Mouse (Mus musculus) bone marrow macrophage, adult 2 months (primary cell): ENCODE measurements around the gene Tubgcp6. TPM values are rescaled to one million over a fixed set of nuclear protein-coding genes. Genes with fewer than 3 reads are reported as not detected.

Experiments used
- H3K27ac ChIP-seq: 2 replicates; pipeline ENCODE4 v1.5.1; 2012; ENCODE audit warnings: low read depth, low read length; ENCODE audit not compliant: insufficient read depth
- H3K4me1 ChIP-seq: 2 replicates; pipeline ENCODE4 v1.6.1; 2012; ENCODE audit warnings: low read length; ENCODE audit not compliant: control insufficient read depth, insufficient read depth
- H3K4me3 ChIP-seq: 2 replicates; pipeline ENCODE4 v1.5.1; 2012; ENCODE audit warnings: mild to moderate bottlenecking, low read length, moderate library complexity; ENCODE audit not compliant: insufficient read depth
- CTCF ChIP-seq: IDR thresholded peaks from 2 replicates; pipeline ENCODE4 v1.5.1; 2012; ENCODE audit warnings: low read depth, mild to moderate bottlenecking, low read length, moderate library complexity
- POLR2A ChIP-seq: IDR thresholded peaks from 2 replicates; pipeline ENCODE4 v1.6.1; 2012; ENCODE audit warnings: mild to moderate bottlenecking, low read depth, low read length, borderline replicate concordance
- polyA plus RNA-seq: library from polyadenylated mRNA; stranded (reverse); fragments of >200 nt; gene quantifications from 2 replicates; pipeline ENCODE4 v1.2.4, GENCODE M21; 2012; ENCODE audit not compliant: missing spikeins, insufficient read depth, insufficient read length

The Tubgcp6 gene
- polyA plus RNA-seq, 1 experiment = 15.4 TPM

DNA sequence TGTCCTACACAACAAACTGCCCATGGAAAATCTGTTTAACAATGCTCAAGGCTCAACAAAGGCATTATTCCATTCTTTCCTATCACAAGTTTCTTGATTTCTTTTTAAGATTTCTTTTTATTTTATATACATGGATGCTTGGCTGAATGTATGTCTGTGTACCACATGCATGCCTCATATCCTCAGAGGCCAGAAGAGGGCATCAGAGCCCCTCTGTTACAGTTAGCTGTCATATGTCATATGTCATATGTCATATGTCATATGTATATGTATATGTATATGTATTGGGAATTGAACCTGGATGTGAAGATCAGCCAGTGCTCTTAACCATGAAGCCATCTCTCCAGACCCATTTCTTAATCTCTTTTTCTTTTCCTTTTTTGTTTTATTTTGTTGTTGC lies 4.9 kb downstream of the Tubgcp6 start:
- TF ChIP-seq CTCF = no peak
- no peak for TF ChIP-seq POLR2A
- no peak overlapping the region for H3K27ac ChIP-seq
- H3K4me1 ChIP-seq = peaks cover 5% of the 10 kb centered on the region; the same call in 1 of the 2 replicates
- H3K4me3 ChIP-seq = no peak overlapping the region

DNA sequence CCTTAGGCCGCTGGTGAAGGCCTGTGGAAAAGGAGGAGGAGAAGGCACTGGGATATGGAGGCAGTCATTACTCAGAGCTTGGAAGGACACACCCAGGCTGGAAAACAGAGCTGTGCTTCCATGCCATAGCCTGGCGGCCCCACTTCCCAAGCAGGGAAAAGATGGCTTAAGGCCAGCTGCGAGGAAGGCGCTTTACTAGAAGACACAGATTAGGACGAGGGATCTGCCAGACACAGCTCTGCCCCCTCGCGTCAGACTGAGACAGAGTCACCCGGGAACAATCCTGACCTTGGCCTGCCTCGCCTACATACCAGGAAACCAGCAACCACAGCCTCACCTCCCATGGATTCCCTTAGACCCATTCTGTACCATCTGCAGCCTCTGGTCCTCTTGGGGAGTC lies 12.8 kb downstream of the Tubgcp6 start:
- H3K4me1 ChIP-seq = no peaks in the 10 kb centered on the region
- no peak for TF ChIP-seq CTCF
- no peak for TF ChIP-seq POLR2A
- no peak overlapping the region for H3K27ac ChIP-seq
- H3K4me3 ChIP-seq = no peak overlapping the region

DNA sequence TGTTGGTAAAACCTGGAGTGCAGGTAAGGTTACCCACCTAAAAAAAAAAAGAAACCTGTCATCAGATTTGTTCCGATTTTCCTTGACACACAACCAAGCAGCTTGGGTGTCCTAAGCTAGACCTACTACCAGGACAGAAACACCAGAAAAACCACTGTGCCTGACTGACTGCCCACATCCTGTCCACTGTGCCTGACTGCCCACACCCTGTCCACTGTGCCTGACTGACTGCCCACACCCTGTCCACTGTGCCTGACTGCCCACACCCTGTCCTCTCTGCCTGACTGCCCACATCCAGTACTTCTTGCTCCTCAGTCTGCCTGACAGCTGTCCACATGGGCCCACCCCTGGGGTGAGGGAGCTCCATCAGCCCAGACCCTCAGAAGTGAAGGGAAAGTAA lies 15.9 kb downstream of the Tubgcp6 start:
- TF ChIP-seq CTCF (no peak), POLR2A (no peak)
- H3K4me1 ChIP-seq = no peaks in the 10 kb centered on the region
- H3K4me3 ChIP-seq = no peak overlapping the region
- H3K27ac ChIP-seq = no peak overlapping the region

DNA sequence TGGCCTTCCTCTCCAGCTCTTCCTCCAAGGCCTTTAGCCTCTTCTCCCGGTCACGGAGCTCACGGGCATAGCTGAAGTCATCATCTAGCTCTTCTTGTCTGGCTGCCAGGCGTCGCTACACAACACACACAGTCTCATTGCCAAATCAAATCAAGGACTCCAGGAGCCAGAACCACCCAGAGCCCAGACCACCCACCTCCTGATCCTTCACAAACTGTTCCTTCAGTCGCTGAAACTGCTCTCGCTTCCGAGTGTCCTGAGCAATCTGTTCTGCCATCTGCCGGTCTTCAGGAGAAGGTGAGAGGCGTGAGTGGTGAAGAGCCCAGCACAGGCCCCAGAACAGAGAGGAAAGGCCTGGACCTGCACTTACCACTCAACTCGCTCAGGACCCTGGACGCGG lies 16.8 kb downstream of the Tubgcp6 start:
- TF ChIP-seq CTCF (no peak), POLR2A (no peak)
- Histone ChIP-seq H3K4me1 (no peaks in the 10 kb centered on the region), H3K27ac (no peak overlapping the region), H3K4me3 (no peak overlapping the region)

DNA sequence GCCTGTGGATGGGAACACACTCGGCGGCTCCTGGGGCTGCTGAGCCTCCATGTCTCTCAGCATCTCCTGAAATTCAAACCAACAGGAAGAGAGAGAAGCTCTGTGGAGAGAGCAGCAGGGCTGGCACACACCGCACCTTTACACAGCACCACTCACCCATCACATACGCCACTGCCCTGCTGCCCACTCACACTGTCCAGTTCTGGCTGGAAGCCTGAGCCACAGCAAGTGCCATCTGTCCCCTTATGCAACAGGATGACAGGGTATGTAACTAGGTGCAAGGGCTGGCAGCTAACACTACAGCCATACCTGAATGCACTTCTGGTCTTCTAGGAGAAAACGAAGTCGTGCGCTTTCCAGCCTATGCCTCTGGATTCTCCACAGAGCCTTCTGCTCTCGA lies 18.5 kb downstream of the Tubgcp6 start:
- H3K4me3 ChIP-seq = no peak overlapping the region
- TF ChIP-seq CTCF (no peak), POLR2A (no peak)
- no peaks in the 10 kb centered on the region for H3K4me1 ChIP-seq
- H3K27ac ChIP-seq = no peak overlapping the region

DNA sequence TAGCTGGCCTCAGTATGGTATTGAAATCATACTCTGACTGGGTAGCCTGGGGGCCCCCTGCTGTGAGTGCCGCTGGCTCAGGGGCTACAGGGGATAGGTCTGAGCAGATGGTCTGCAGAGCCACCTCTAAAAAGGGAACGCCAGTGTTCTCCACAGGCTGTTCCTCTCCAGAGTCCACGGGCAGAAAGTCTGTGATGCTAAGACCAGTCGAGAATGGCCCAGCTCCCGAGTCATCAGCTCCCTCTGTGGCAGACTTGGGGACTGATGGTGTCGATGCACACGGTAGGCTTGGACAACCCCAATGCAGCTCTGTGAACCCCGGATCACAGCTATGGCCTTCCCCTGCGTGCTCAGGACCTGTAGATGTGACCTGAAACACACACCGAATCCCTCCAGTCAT lies 19.0 kb downstream of the Tubgcp6 start:
- TF ChIP-seq CTCF (no peak), POLR2A (no peak)
- no peak overlapping the region for H3K4me3 ChIP-seq
- no peaks in the 10 kb centered on the region for H3K4me1 ChIP-seq
- H3K27ac ChIP-seq = no peak overlapping the region

DNA sequence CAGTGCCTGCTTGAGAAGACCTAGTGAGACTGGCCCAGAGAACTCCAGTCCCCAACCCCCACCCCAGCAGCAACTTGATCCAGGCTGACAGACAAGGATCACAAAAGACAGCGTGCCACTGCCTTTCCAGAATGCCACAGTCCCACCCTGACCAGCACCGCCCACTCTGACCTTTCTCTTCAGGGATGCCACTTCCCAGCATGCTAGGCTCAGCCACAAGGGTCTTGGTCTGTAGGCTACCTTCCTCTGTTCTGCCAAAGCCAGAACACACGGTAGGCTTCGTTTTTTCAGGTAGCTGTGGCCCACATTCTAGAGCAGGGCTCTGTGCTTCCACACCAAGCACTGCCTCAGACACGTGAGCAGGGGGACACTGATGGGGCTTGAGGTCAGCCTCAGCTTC lies 20.3 kb downstream of the Tubgcp6 start:
- no peak for TF ChIP-seq CTCF
- no peak for TF ChIP-seq POLR2A
- Histone ChIP-seq H3K4me3 (no peak overlapping the region), H3K27ac (no peak overlapping the region), H3K4me1 (no peaks in the 10 kb centered on the region)

DNA sequence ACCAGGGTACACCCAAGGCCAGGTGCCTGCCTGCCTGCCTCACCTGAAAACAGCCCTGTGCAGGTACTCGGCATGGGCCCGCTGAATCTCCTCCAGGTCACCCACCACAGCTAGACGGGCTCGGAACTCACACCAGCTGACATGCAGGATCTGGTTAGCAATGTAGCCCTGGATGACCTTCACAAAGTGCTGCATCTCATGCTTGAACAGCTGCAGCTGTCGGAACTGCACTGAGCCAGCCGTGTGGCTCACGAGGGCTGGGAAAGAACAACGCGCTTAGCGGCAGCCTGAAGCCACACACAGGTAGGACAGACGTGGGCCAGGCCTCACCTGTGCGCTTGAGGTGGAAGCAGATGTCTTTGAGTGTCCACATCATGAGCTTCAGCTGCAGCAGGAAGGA lies 22.1 kb downstream of the Tubgcp6 start:
- Histone ChIP-seq H3K27ac (no peak overlapping the region), H3K4me1 (no peaks in the 10 kb centered on the region), H3K4me3 (no peak overlapping the region)
- no peak for TF ChIP-seq POLR2A
- TF ChIP-seq CTCF = no peak

DNA sequence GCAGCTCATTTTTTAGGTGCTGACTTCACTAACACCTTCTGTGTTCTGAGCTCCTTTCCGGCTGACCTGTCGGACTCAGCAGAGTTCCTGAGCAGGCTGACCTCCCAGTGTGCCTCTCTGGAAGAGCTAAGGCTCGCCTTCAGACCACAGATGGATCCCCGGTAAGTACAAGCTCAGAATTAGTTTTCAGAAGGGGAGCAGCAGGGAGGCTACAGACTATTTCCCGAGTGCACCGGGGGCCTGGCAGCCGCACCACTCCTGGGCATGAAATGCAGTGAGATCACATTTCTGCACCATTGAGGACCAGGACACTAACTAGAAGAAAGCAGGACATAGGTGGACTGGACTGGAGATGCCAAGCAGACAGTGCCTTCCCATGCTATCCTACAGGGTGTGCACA lies 24.3 kb downstream of the Tubgcp6 start:
- Histone ChIP-seq H3K27ac (no peak overlapping the region), H3K4me3 (no peak overlapping the region), H3K4me1 (no peaks in the 10 kb centered on the region)
- TF ChIP-seq POLR2A = no peak
- TF ChIP-seq CTCF = no peak

DNA sequence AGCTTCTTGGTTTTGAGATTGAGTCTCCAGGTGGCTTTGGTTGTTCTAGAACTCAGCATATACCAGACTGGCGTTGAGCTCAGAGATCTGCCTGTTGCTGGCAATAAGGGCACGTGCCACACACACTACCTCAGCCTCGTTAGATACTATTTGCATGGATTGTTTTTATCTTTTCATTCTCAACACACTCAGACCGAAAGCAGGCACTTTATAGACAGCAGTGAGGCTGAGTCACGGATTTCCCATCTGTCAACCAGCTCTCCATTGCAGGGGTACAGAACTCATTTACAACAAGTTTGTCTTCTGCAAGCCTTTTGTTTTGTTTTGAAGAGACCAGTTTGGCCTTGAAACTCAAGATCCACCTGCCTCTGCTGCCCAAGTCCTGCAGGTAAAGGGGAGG lies 25.5 kb downstream of the Tubgcp6 start:
- Histone ChIP-seq H3K27ac (no peak overlapping the region), H3K4me3 (no peak overlapping the region), H3K4me1 (no peaks in the 10 kb centered on the region)
- TF ChIP-seq POLR2A (no peak), CTCF (no peak)

DNA sequence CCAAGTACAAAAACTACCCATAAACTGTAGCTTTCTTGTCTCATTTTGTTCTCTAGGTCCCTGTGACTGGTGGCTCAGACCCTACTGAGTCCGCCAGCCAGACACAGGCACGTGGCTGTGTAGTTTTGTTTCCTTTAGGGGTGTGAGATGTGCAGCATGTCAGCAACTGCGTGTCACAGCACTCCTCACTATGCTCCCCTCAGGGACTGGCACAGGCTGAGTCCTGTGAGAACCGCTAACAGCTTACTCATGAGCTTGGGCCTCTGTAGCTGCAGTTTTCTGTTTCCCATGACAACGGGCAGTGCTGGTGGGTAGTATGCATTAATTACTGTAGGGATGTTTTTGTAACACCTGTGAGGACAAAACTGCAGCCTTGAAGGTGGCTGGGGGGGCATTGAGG lies 30.7 kb downstream of the Tubgcp6 start:
- TF ChIP-seq POLR2A (no peak), CTCF (no peak)
- no peak overlapping the region for H3K4me3 ChIP-seq
- no peak overlapping the region for H3K27ac ChIP-seq
- peaks cover 9% of the 10 kb centered on the region for H3K4me1 ChIP-seq
